Mouse (Mus musculus) lung, adult 2 months (tissue): Measurements from ENCODE around the gene Sergef. TPM values are rescaled to one million over a fixed set of nuclear protein-coding genes. Genes with fewer than 3 reads are reported as not detected.

Source experiments
- DNase-seq: peaks from one replicate; pipeline ENCODE4 v3.0.0; 2022
- H3K4me1 ChIP-seq: fragments of 200-500 bp; 2 replicates; pipeline ENCODE4 v1.6.1; 2011; ENCODE audit warnings: low read length; ENCODE audit not compliant: control insufficient read depth, insufficient read depth
- H3K4me3 ChIP-seq: fragments of 200-500 bp; replicated peaks from 2 replicates; pipeline ENCODE3; 2011; ENCODE audit warnings: low read depth, mild to moderate bottlenecking, control low read depth, low read length; ENCODE audit errors: extremely low read depth
- CTCF ChIP-seq: fragments of 200-500 bp; IDR thresholded peaks from 2 replicates; pipeline ENCODE4 v1.5.1; 2011; ENCODE audit warnings: mild to moderate bottlenecking, low read length, control low read depth; ENCODE audit not compliant: insufficient read depth
- POLR2A ChIP-seq: fragments of 200-500 bp; IDR thresholded peaks from 2 replicates; pipeline ENCODE4 v1.6.1; 2011; ENCODE audit warnings: low read depth, mild to moderate bottlenecking, control low read depth, low read length, borderline replicate concordance; ENCODE audit errors: extremely low read depth
- WGBS: fragments of 180-500 bp; shearing (Covaris S2); methylation state at CpG from one replicate; pipeline ENCODE4 v1.1.7; 2018; 5-methylcytosine and 5-hydroxymethylcytosine counted together
- polyA plus RNA-seq: library from polyadenylated mRNA; depleted of rRNA; stranded (reverse); fragments of >200 nt; gene quantifications from 2 replicates; pipeline ENCODE4 v1.2.3, GENCODE M21; 2012

Gene Sergef
- polyA plus RNA-seq, 1 experiment, result 9.5 TPM

DNA sequence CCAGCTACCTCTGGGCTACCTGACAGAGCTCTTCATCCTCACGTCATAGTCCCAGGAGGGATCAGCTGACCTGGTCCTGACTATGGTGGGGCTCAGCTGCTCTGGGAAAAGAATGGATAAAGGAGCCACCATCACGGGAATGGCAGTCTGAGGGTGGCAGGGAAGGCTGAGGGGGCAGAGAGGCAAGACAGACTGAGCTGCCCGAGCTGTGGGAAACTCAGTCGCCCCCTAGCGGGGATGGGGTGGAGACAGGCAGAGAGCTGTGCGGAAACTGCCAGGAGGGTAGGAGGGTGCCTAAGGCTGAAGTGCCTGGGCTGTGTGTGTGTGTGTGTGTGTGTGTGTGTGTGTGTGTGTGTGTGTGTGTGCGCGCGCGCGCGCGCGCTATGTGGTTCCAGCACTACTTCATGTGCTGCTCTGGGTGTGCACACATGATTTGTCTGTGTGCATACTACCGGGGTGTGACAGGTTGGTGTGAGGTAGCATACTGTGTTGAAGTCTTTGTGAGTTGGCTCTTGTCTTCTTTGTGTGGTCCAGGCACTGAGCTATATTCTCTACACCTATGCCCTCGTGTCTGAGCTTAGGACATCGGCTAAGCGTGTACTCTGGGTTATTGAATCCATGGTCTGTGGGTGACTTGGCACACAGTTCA is 216.7 kb downstream of the Sergef start:
- peak; percentile 28 for DNase-seq
- 59% methylated on average over 18 of the region's 18 CpGs for WGBS
- Histone ChIP-seq H3K4me1 (no peaks in the 10 kb centered on the region), H3K4me3 (no peak overlapping the region)
- peak; percentile 39; the same call in 1 of the 2 replicates for TF ChIP-seq CTCF
- TF ChIP-seq POLR2A, result no peak

DNA sequence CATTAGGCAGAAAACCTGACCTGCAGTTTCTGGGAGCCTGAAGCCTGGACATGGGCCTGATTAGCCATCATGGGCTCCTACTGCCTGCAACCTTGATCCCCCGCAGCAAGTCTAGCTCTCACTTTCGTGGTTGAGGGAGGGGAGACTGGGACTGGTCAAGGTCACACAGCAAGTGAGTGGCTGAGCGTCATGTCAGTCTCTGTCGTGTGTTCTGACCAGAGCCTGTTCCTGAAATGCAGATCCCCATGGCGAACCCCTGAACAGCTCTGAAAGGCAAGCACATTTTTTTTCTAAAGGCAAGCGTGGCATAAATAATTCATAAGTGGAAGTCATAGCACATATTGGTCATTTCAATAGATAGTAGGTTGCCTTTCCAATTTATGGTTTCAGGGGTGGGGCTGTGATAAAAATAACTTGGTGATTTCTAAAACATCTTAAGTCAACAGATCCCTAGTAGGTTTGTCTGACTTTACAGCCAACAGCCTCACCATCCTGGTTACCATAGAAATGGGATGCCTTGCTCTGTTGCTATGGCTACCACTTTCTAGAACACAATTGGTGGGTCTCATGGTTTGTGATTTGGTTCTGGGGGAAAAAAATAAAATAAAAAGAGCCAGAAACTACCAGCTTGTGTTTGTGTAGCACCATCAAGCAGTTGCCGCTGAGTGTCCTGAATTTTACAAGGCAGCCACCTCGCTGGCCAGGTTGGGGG is 217.4 kb downstream of the Sergef start:
- WGBS, result 79% methylated on average over 8 of the region's 8 CpGs
- Histone ChIP-seq H3K4me1 (no peaks in the 10 kb centered on the region), H3K4me3 (no peak overlapping the region)
- no peak for TF ChIP-seq POLR2A
- no peak for DNase-seq

GRCm38 (mm10) chr7:46421535-46421934 is 218.1 kb downstream of the Sergef start:
- TF ChIP-seq CTCF (no peak), POLR2A (no peak)
- no peak overlapping the region for H3K4me3 ChIP-seq
- no peak for DNase-seq
- no peaks in the 10 kb centered on the region for H3K4me1 ChIP-seq
- WGBS, result 35% methylated on average over 5 of the region's 5 CpGs

DNA sequence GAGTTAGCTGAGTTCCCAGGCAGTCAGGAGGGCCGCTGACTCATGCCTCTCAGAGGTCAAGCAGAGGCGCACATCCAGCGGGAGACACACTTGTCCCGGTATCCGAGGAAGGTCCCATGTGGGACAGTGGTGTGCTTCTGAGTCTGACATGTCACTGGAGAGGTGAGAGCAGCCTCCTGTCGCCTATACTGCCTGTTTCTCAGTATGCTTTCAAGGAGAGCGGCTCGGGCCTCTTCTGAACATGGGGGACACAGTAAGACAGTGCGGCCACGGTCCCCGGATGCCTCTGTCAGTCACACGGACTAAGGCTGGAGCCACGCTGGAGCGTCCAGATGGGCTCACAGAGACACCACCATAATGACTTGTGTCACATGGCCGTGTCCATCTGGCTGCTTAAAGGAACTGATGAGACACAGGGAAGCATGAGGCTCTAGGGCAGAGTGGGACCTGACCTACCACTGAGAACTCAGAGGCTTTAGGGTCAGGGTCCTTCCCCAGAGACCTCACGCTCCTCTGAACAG is 221.4 kb downstream of the Sergef start:
- no peaks in the 10 kb centered on the region for H3K4me1 ChIP-seq
- WGBS, result 71% methylated on average over 16 of the region's 16 CpGs
- DNase-seq, result no peak
- H3K4me3 ChIP-seq, result no peak overlapping the region
- no peak for TF ChIP-seq POLR2A
- TF ChIP-seq CTCF, result no peak

DNA sequence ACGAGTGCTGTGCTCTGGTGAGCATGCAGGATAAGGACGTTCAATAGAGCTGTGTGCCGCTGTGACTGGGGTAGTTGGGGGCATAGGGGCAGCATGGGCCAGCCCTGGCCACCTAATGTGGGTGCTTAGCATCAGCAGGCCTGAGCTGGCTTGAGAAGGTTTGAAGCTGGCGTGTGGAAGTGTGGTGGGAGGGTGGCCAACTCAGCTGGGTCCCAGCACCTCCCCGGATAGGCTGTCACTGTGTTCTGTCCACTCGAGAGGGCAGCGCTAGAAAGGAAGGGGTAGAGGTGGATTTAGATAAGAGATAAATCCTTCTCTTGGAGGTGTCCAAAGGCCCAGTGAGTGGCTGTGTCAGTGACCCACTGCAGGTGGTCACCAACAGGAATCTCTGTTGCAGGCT is 222.1 kb downstream of the Sergef start:
- WGBS, result 63% methylated on average over 7 of the region's 7 CpGs
- Histone ChIP-seq H3K4me3 (no peak overlapping the region), H3K4me1 (no peaks in the 10 kb centered on the region)
- no peak for TF ChIP-seq CTCF
- no peak for TF ChIP-seq POLR2A
- no peak for DNase-seq

GRCm38 (mm10) chr7:46415818-46416425 is 223.7 kb downstream of the Sergef start:
- no peak overlapping the region for H3K4me3 ChIP-seq
- DNase-seq, result no peak
- TF ChIP-seq POLR2A, result no peak
- no peak for TF ChIP-seq CTCF
- H3K4me1 ChIP-seq, result no peaks in the 10 kb centered on the region
- WGBS, result 74% methylated on average over 14 of the region's 14 CpGs

GRCm38 (mm10) chr7:46413959-46414725 is 225.5 kb downstream of the Sergef start:
- TF ChIP-seq POLR2A (no peak), CTCF (no peak)
- no peak overlapping the region for H3K4me3 ChIP-seq
- no peak for DNase-seq
- no peaks in the 10 kb centered on the region for H3K4me1 ChIP-seq
- 61% methylated on average over 6 of the region's 6 CpGs for WGBS

GRCm38 (mm10) chr7:46412823-46413222 is 226.8 kb downstream of the Sergef start:
- no peak for DNase-seq

GRCm38 (mm10) chr7:46410727-46411126 is 228.9 kb downstream of the Sergef start:
- H3K4me3 ChIP-seq, result no peak overlapping the region
- DNase-seq, result no peak
- 67% methylated on average over 6 of the region's 6 CpGs for WGBS
- no peaks in the 10 kb centered on the region for H3K4me1 ChIP-seq
- TF ChIP-seq CTCF, result no peak
- no peak for TF ChIP-seq POLR2A

More at GRCm38 (mm10) chr7:46412823-46413222, 226.8 kb downstream of the Sergef start:
- TF ChIP-seq CTCF (no peak), POLR2A (no peak)
- WGBS, result 74% methylated on average over 5 of the region's 5 CpGs
- Histone ChIP-seq H3K4me1 (no peaks in the 10 kb centered on the region), H3K4me3 (no peak overlapping the region)
